In genomic region chrX:9332366-9332962, GRCm38 (mm10) we compare ENCODE assay signal across 27 mouse cellular contexts. TPM values are rescaled to one million over a fixed set of nuclear protein-coding genes. Genes with fewer than 3 reads are reported as not detected.
DNase-seq lines count a peak whose midpoint lies in the region; ATAC-seq and TF ChIP-seq lines count a peak whose summit lies in the region.
"Not testable (repeated sequence)": the region's sequence is repeated elsewhere in the genome, so short reads cannot be mapped to it uniquely, and the experiment has no call there.
"Had no signal": no experiment of that assay in that cellular context is flagged by ENCODE, and none has a peak within 500 bp of the region (broad histone marks: within the 10 kb centered on the region; RNA-seq: fewer than 3 reads in every experiment).

No protein-coding gene starts in this region.

- not testable (repeated sequence) for H3K4me2 ChIP-seq in kidney, postnatal 0 days (ENCODE audit: low read length); liver, embryonic 14.5 days (ENCODE audit: low read depth)

- not testable (repeated sequence) for H3K4me3 ChIP-seq in kidney, postnatal 0 days (replicated peaks; ENCODE audit: low read depth, low read length)
- peak overlapping the region; percentile 4 to 37; a peak in 1 of 4 replicates for H3K4me3 ChIP-seq in liver, embryonic 14.5 days (ENCODE audit: insufficient read depth in 1 of 2, low read depth in 2 of 2, low read length in 2 of 2)

- H3K4me1 ChIP-seq in kidney, postnatal 0 days (replicated peaks; ENCODE audit: insufficient read depth, low read length); liver, embryonic 14.5 days (replicated peaks; ENCODE audit: control insufficient read depth in 2 of 2, insufficient read depth in 2 of 2, low read length in 1 of 2): not testable (repeated sequence)

- 84% methylated on average over 12 of the region's 12 CpGs for WGBS in kidney, postnatal 0 days
- WGBS in liver, embryonic 14.5 days (ENCODE audit: insufficient replicate concordance) = 75% methylated on average over 12 of the region's 12 CpGs

- not testable (repeated sequence) for H3K9ac ChIP-seq in kidney, postnatal 0 days (ENCODE audit: low read depth, low read length); liver, embryonic 14.5 days (replicated peaks)

- not testable (repeated sequence) for H3K9me3 ChIP-seq in kidney, postnatal 0 days (replicated peaks; ENCODE audit: low read length); liver, embryonic 14.5 days (ENCODE audit: control insufficient read depth, low read length)

- not testable (repeated sequence) for H3K36me3 ChIP-seq in kidney, postnatal 0 days (ENCODE audit: insufficient read depth, low read length); liver, embryonic 14.5 days (replicated peaks; ENCODE audit: control insufficient read depth, insufficient read depth, low read depth)

- H3K27me3 ChIP-seq in kidney, postnatal 0 days (ENCODE audit: insufficient read depth, low read length); liver, embryonic 14.5 days (ENCODE audit: control insufficient read depth, insufficient read depth, low read length): not testable (repeated sequence)

- peak; percentile 44 for DNase-seq in 416B (ENCODE audit: low read depth)
- peak; percentile 5 for DNase-seq in ES-CJ7 (ENCODE audit: low read depth, low spot score)
- DNase-seq in kidney, postnatal 0 days (ENCODE audit: low spot score) = peak; percentile 10
- DNase-seq in liver, embryonic 14.5 days (ENCODE audit: low read depth in 3 of 3, low spot score in 3 of 3) = peak in 1 of 3 experiments; percentile 2
- DNase-seq in lung, postnatal 36 days = peak; percentile 10
- DNase-seq in yolk sac, embryonic 10.5 days (ENCODE audit: low spot score) = peak; percentile 1

- ATAC-seq in activated CD4-positive, CD25-positive, alpha-beta regulatory T cell, adult 4 months = peak; percentile 55
- ATAC-seq in erythroid progenitor cell, adult 5-6 weeks (replicated peaks; ENCODE audit: low FRiP score, poor library complexity, severe bottlenecking) = peak; percentile 65; the same call in 1 of the 2 replicates
- not testable (repeated sequence) for ATAC-seq in kidney, postnatal 0 days (replicated peaks; ENCODE audit: low FRiP score, low read depth); liver, embryonic 14.5 days (ENCODE audit: insufficient read depth)

- TF ChIP-seq EP300 in liver, embryonic 14.5 days (IDR thresholded peaks at IDR 0.05; ENCODE audit: low read depth) = not testable (repeated sequence)

- not testable (repeated sequence) for TF ChIP-seq CTCF in kidney, postnatal 0 days (IDR thresholded peaks at IDR 0.05; ENCODE audit: low read depth); liver, embryonic 14.5 days (IDR thresholded peaks at IDR 0.05; ENCODE audit: low read depth)

- H3K27ac ChIP-seq in kidney, postnatal 0 days; liver, embryonic 14.5 days: not testable (repeated sequence)

RNA-seq across cellular contexts. Expression of gene H2al1k, which starts 18.0 kb away (rescaled TPM):
- polyA plus RNA-seq in activated CD4-positive, CD25-positive, alpha-beta regulatory T cell, adult 4 months (2017; shearing (Covaris generic)) = not detected
- 16.9 and 26.4 TPM in 2 replicates for total RNA-seq in erythroid progenitor cell, adult 5-6 weeks (2015; ENCODE audit: low replicate concordance)
- 14.5 TPM in 1 of 2 replicates, not detected in the other for total RNA-seq in erythroid progenitor cell, adult 5-6 weeks (2017; ENCODE audit: low replicate concordance)
- polyA plus RNA-seq in kidney, postnatal 0 days (2015; fragmentation: Nextera tagmentation; extraction: Ambion mirVana) = not detected in 2 replicates
- polyA plus RNA-seq in liver, embryonic 14.5 days (2012; rRNA removed) = not detected in 2 replicates
- polyA plus RNA-seq in liver, embryonic 14.5 days (2014; fragmentation: Nextera tagmentation; extraction: Ambion mirVana) = not detected in 2 replicates
- total RNA-seq: adrenal gland, adult 8-10 months; gastrocnemius, postnatal 14 days; hematopoietic stem cell, adult 5-6 weeks; layer of hippocampus, adult 8-10 months; layer of hippocampus, postnatal 36 days; left cerebral cortex, postnatal 10 days; monocyte, adult 5-6 weeks; neutrophil, adult 5-6 weeks had no signal
- polyA plus RNA-seq: C2C12; embryonic facial prominence, embryonic 11.5 days; forebrain, embryonic 15.5 days; heart, embryonic 11.5 days; heart, postnatal 0 days; hindbrain, embryonic 15.5 days; intestine, embryonic 16.5 days; limb, embryonic 11.5 days; liver, embryonic 16.5 days; midbrain, embryonic 13.5 days; stomach, embryonic 14.5 days had no signal

RNA-seq across cellular contexts. Expression of gene H2al1m, which starts 48.9 kb away (rescaled TPM):
- under 1 TPM in 1 of 2 experiments, not detected in 1; 0.89 TPM for polyA plus RNA-seq in activated CD4-positive, CD25-positive, alpha-beta regulatory T cell, adult 4 months (2017; shearing (Covaris generic))
- not detected in 2 replicates for total RNA-seq in erythroid progenitor cell, adult 5-6 weeks (2015; ENCODE audit: low replicate concordance)
- total RNA-seq in erythroid progenitor cell, adult 5-6 weeks (2017; ENCODE audit: low replicate concordance) = 13.9 TPM in 1 of 2 replicates, not detected in the other
- polyA plus RNA-seq in kidney, postnatal 0 days (2015; fragmentation: Nextera tagmentation; extraction: Ambion mirVana) = not detected in 2 replicates
- polyA plus RNA-seq in liver, embryonic 14.5 days (2012; rRNA removed) = 2.2 and 3.1 TPM in 2 replicates
- 1.8 TPM in 2 replicates for polyA plus RNA-seq in liver, embryonic 14.5 days (2014; fragmentation: Nextera tagmentation; extraction: Ambion mirVana)
- total RNA-seq: adrenal gland, adult 8-10 months; hematopoietic stem cell, adult 5-6 weeks; left cerebral cortex, postnatal 10 days; monocyte, adult 5-6 weeks; neutrophil, adult 5-6 weeks had no signal
- polyA plus RNA-seq: C2C12; embryonic facial prominence, embryonic 11.5 days; heart, postnatal 0 days; intestine, embryonic 16.5 days; limb, embryonic 11.5 days; midbrain, embryonic 13.5 days had no signal

RNA-seq across cellular contexts. Expression of gene Xk, which starts 59.9 kb away (rescaled TPM):
- 1 to 10 TPM; 1.0 to 1.1 TPM for polyA plus RNA-seq in activated CD4-positive, CD25-positive, alpha-beta regulatory T cell, adult 4 months (2017; shearing (Covaris generic))
- total RNA-seq in erythroid progenitor cell, adult 5-6 weeks (2015; ENCODE audit: low replicate concordance) = 121 and 139 TPM in 2 replicates
- 73.2 and 74.3 TPM in 2 replicates for total RNA-seq in erythroid progenitor cell, adult 5-6 weeks (2017; ENCODE audit: low replicate concordance)
- 0.47 and 0.61 TPM in 2 replicates for polyA plus RNA-seq in kidney, postnatal 0 days (2015; fragmentation: Nextera tagmentation; extraction: Ambion mirVana)
- 16.9 and 18.2 TPM in 2 replicates for polyA plus RNA-seq in liver, embryonic 14.5 days (2012; rRNA removed)
- polyA plus RNA-seq in liver, embryonic 14.5 days (2014; fragmentation: Nextera tagmentation; extraction: Ambion mirVana) = 21.6 and 23.5 TPM in 2 replicates

Comparison
In these comparisons a context has a peak if more than half of its experiments do, and no peak if none do; other contexts are left out.
1. RNA of gene Xk, which starts 59.9 kb away (polyA plus RNA-seq): 16.9 to 23.5 TPM in liver, embryonic 14.5 days; 1.0 to 1.1 TPM in activated CD4-positive, CD25-positive, alpha-beta regulatory T cell, adult 4 months and 0.47 to 0.61 TPM in kidney, postnatal 0 days; every median in the first group is over 4 times any median in the second.